Mouse (Mus musculus) megakaryocyte progenitor cell, adult 5-6 weeks (primary cell): ENCODE results near the gene Rsph9. TPM values are rescaled to one million over a fixed set of nuclear protein-coding genes. Genes with fewer than 3 reads are reported as not detected.
A peak's percentile ranks its signal among the peaks of the same experiment; 100 is the strongest.

Experiments
- ATAC-seq: replicated peaks from 2 replicates; pipeline ENCODE4 v1.8.0; 2016; ENCODE audit warnings: mild to moderate bottlenecking, moderate TSS enrichment, inconsistent platforms; ENCODE audit not compliant: poor library complexity
- total RNA-seq, 2 experiments: library from RNA; stranded (forward) in 1 of 2; stranded (reverse) in 1 of 2; fragments of 157-497, 149-512 nt in 1 of 2; fragments of 200-1000 nt in 1 of 2; gene quantifications; 2 replicates each; pipeline versions ENCODE4 v1.2.3 to v1.2.4; 2015 to 2017

Rsph9 gene
- total RNA-seq, 2 experiments from 2014 or later, result not detected

DNA sequence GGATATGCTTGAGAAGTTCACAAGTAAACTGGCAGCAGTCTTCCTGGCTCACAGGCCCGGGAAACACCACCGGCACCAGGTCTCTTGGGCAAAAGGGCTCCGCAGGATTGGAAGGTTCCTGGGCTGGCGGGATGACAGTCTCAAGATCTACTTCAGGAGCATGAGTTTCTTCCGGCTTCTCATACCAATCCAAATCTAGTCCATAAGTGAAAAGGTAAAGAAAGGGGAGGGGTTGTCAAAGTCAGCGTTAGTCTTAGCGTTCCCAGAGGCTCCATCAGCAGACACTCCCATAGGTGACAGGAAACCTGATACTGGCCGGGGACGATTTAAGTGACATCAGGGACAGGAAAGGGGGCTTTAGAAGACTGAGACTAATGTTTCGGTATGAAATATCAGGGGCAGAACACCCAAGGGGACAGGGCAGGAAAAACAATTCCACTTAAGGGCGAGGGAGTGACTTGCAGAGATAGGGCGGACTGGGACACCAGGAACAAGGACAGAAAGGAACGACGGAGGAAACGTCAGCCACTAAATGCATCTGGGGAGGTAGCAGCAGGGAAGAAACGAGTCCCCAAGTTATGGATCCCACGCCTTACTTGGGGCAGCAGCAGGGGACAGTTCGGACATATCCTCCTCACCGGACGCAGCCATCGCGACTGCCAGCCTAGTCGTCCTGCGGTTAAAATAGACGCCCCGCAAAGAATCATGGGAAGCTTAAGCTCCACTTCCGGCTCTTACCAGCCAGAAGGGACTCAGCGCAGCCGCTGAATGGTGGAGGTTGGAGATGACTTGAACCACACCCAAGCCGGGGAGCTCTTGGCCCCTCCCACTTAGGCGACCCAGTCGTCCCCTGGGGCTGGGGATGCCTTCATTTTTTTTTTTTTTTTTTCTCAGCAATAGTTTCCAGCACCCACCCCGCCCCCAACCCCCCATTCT is 9.1 kb upstream of the Rsph9 start, which contains the start of gene Mad2l1bp:
Gene Mad2l1bp, minus strand, starts transcription at position 707 of the 936 bp plus-strand sequence.
- peak; percentile 99 for ATAC-seq

DNA sequence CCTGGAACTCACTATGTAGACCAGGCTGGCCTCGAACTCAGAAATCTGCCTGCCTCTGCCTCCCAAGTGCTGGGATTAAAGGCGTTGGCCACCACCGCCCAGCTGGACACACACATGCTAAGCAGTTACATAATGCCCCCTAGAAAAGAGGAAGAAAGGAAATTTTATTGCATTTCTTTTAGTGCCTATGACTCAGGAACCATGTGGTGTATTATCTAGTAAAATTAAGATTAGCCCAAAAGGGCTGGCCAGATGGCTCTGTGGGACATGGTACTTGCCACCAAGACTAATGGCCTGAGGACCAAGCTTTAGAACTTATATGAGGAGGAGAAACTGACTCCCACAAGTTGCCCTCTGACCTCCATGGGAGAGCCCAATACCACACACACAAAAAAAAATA is 4.1 kb downstream of the Rsph9 start:
- ATAC-seq, result peak; percentile 33; the same call in 1 of the 2 replicates

DNA sequence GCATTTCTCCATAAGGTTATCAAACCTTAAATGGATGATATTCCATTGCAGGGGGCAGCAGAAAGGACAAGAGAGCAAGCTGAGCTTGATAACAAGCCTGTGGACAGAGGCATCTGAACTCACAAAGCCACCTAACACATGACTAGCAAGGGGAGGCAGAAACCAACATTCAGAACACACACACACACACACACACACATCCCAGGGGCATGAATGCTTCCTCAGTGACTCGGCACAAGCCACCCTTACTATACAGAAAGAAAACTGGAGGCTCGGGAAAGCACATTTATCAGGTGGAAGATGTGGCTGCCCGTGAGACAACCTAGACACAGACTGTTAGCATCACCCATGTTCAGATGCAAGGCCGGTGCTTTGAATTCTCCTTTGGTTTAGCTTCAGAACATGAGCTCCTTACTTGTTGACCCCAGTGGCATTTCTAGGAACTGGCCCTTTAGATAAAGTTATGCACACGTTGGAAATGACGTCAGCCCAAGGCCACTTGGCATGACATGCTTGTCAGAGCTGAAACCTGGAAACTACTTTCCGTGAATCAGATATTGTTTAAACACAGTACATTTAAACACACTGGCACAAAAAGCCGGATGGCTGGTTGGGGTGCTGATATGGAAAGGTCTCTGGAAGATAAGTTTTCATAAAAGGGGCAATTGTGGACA is 5.3 kb downstream of the Rsph9 start:
- peak; percentile 78 for ATAC-seq

DNA sequence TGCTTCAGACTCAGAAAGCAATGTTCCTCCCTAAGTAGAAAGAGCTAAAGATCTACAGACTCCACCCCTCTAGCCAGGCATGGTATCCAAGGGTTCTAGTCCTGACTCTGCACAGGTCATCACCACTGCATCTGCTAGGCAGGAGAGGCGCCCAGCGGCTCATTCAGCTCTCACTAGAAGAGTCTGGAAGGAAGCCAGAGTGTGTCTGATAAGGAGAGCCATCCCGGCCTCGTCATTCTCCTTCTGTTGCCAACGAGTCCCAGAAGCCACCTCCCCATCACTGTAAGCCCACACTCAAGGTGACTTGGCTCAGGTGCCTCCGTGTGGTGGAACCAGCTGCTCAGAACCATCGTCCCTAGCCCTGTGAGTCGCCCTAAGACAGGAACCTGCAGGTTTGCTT is 11.2 kb downstream of the Rsph9 start:
- peak; percentile 72 for ATAC-seq

DNA sequence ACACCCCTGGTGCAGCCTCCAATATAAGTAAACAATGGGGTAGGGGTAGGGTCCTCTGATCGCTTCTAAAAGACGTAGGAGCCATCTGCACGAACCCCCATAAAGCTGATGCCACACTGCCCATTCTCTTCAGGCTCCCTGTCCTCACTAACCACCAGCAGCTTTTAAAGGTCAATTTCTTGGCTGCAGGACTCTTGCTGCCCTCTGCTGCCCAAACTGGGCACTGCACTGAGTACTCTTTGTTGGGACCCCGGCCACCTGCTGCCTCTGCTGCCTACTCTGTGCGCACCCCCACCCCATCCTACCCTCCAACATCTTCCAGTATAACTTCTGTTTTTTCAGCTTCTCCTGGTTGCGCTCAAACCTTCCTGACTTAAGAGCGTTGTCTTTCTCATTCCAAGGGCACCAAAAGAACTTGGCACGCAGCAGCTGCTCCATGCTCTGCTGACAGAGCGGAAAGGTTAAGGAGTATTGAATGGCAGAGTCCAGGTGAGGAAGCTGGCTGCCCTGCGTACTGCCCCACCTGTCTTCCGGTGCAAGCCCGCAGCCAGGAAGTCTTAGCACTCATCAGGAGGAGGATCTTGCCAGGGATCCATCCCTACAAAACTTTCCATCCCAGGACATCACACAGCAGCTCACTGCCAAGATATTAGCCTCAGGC is 11.8 kb downstream of the Rsph9 start:
- peak; percentile 85 for ATAC-seq

DNA sequence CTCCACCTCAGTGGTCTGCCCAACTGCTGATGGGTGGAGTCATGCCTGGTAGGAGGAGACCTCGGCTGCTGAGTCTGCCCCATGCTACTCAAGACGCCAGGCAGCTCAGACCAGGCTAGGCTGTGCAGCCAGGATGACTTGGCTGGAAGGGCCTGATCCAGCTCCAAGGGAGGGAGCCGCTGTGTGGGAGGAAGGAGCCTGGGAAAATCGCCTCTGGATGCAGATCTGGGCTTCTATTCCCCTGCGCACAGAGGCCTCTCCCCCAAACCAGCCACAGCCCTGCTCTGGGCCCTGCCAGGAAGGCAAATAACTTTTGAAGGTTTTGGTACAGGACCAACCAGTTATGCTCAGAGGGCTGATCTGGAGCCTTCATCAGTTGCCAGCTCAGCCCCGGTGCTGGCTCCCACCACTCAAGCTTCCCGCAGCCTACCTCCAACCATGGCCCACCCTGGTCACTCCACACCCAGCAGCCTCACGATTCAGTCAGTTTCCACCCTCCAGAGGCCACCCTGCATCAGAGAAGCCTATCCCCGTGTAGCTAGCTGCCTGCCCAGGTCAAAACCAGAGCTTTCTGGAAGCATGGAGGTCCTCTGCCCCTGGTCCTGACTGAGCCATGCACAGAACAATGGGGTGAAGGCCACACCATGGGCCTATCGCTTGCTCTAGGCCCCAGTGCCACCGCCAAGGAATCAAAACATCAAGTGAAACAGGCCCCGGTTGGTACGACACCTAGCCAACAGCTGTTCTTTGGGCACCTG is 14.1 kb downstream of the Rsph9 start:
- no peak for ATAC-seq

DNA sequence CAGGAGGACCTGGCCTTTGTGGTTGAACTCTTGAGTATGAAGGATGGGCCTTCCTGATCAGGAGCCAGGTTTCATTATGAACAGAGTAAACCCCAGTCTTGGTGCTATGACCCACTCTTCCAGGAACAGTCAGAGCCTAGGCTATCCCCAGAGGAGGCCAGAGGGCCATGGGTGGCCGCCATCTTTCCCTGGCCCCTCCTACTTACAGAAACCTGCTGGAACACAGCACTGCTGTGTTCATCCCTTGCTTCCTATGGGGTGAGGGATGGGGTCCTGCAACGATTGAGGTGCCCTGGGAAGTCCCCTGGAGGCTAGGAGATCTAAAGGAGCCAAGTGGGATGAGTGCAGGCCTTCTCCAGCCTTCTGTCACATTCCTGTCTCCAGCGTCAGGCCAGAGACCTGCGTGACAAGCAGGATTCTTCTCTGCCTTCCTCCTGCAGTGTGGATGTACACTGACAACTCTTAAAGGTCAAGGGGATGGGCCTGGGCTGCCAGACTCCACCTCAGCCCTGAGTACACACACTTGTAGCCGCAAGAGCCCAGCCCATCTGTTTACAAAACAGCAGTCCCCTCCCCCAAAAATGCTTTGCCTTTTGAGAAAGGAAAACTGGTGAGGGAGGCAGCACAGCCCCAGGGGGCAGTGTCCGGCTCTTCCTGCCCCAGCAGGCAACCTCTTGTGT is 16.1 kb downstream of the Rsph9 start:
- ATAC-seq, result no peak

DNA sequence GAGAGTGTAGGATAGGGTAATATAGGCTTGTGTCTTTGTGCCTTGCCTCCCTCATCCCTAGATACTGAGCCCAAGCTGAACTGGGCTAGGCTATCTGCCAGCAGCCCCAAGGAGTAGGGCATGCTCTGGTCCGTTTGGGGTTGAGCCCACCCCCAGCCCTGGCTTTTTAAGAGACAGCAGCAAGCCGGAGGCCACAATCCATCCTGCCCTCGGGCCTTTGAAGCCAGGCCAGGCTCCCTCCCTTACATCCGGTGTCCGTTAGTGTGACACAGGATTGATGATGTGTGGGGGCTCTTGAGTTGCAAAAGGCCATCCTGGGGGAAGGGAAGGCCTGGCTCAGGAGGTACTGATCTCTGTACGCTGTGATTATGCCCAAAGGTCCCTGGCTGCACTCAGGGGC is 17.4 kb downstream of the Rsph9 start:
- ATAC-seq, result no peak

DNA sequence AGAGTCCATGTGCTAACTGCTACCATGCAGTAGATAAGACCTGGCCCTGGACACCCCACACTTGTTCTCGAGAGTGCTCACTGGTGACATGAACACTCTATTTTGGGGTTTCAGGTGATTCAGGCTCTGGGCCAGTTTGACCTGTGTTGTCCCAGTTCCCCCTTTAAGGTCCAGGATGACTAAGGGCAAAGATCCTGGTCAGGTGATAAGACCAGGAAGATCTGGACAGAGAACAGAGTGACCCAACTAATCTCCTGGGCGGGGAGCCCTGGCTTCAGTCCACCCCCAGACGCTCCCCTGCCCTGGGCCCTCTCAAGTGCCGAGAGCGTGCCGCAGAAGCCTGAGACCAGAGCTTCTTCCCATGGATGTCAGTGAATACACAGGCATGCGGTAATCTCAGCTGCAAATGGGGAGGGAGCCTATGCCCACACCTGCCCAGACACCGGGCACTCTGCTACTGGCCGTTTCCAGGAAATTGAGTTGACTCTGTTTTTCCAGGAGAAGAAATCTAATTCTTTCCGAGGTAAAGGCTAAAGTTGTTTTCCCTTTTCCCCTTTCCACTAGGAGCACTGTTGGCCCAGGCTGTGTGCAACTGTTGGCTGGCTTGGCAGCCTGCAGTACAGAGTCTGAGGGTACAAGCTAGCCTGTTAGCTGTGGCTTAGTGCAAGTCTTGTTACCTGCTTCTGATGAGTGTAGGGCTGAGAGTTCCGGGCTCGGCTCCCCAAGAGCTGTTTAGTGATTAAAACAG is 19.9 kb downstream of the Rsph9 start:
- ATAC-seq, result no peak

DNA sequence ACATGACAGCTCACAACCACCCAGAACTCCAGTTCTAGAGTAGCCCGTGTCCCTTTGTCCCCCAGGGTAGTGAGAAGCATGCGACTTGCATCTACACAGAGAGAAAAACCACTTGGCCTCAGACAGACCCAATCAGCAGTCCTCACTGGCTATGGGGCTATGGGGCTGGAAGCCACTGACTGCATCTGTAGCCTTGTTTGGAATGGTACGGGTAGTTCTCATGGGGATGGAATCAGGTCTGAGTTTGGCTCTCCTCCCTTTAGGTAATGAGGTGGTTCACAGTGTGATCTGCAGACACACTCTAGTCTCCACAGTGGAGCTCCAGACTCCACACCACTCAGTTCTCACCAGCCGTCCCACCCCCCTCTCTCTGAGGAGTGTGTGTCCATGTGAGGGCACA is 20.7 kb downstream of the Rsph9 start:
- no peak for ATAC-seq

DNA sequence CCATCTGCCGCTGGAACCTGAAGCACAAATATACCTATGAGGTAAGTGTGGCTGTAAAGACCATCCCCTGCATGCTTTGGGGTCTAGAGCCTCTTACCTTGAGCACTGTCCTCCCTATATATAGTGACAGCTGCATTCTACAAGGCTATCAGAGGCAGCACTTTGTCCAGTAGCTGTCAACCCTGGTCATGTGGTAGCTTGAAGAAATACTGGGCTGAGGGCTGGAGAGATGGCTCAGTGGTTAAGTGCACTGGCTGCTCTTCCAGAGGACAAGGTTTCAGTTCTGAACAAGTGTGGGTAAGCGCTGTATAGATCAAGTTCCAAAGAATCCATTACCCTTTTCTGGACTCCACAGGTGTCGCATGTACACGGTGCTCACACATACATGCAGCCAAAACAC is 21.2 kb downstream of the Rsph9 start:
- no peak for ATAC-seq

DNA sequence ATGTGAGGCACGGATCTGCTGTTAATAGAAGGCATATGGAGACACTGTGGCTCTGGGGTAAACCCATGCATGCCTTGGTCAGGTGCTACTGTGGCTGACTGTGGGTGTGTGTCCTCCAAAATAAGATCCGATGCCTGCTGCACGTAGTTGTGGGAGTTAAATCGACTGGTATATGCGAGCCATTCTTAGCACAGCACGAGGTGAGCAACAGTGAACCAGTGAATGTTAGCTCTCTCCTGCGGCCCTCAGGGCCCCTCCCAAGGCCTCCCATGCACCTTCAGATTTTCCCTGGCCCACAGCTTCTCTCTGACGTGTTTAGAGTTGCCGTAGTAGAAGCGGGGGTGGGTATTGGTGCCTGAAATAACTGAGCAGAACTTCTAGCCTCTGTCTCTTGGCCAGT is 24.4 kb downstream of the Rsph9 start:
- ATAC-seq, result no peak

DNA sequence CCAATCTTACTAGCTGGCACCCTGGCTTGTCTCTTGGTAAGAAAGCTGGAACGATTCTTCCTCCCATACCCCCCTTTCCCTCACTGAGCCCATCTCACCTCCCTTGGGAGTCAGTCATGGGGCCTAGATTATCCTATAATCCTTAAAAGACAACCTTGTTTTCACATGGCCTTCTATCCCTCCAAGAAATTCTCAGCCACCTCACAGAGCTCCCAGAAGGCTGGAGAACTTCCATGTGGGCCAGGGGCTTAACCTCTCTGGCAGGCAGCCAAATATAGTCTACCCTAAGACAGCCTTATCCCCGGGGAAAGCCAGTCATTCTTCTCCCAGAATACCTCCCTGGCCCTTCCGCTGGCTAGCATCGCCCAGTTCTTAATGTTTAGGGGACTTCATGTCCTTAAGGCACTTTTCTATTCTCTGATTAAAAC is 25.6 kb downstream of the Rsph9 start:
- ATAC-seq, result no peak

DNA sequence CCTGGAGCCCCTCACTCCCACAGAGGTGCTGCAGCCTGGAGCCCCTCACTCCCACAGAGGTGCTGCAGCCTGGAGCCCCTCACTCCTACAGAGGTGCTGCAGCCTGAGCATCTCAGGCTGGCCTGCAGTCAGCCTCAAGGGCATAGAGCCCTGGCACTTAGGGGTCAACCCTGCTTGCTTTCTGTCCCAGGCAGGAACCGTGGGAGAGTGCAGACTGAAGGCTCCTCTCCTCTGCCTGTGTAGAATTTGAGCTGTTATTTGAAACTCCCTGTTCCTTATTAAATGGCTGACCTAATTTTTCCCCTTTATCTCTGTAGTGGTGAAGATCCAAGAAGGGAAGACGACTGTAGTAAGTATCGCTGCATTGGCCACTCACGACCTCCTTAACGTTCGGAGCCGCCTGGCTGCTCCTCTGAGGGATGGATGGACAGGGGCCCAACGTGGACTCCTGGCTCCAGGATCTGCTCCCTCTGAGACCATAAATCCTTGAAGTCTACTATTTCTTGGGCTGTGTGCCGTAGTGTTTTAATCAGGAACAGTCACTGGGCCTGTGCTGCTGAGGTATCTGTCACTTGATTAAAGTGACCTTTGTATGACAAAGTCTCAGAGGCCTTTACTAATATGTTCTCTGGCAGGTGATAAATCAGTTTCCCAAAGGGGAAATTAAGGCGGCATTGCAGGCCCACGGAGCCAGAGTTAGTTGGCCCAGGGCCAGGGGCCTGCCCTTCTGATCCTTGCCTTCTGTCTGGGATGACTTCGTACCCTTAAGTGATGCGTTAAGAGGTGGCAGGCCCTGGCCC is 26.2 kb downstream of the Rsph9 start:
- ATAC-seq, result no peak

DNA sequence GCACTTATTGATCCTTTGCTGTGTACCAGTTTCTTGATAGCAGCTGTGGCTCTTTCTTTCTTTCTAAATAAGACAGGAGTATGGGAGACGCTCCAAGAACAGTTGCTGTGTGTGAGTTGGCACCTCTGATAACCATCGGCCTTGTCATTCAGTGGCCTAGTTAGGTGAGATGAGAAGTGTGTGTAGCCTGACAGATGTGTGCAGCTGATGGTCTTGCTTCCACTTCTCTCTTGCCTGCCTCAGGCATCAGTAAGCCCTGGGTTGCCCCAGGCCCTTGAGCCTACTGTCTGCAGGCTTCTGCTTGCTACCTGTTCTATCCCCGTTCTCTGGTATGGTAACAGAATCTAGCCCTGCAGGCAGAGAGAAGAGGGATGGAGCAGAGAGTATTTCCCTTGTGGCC is 27.1 kb downstream of the Rsph9 start:
- ATAC-seq, result no peak

DNA sequence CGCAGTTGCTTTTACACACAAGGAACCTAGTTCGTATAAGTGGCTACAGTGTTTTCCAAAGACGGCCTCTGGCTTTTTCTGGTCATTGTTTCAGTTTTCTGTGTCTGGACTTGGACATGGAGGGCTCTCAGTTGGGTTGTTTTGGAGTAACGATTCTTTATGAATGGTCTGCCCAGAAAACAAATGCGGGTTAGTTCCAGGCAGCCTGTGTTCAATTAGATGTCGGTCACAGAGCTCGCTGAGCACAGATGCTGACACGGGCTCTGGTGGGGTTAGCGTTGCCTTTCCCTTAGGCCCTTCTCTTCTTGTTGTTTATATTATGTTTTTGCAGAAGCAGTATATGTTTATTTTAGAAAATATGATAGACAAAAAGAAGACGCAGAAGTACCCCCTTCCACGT is 27.9 kb downstream of the Rsph9 start:
- ATAC-seq, result no peak

DNA sequence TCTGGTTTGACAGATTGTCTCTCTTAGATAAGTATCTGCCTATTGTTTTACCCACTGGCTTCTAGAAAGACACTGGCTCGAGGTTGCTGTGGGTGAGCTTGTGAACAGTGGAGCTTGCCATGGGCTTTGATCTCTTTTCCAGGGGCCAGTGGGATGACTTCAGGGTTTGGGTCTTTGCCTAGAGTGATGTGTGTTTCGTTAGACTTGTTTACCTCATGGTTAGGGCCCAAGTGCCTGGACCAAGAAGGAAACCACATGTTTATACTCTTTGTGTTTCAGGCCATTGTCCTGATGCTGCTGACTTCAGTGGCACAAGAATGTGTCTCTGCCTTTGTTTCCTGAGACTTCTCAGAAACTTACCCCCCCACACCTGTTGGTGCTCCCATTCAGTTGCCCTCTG is 28.5 kb downstream of the Rsph9 start:
- ATAC-seq, result no peak

DNA sequence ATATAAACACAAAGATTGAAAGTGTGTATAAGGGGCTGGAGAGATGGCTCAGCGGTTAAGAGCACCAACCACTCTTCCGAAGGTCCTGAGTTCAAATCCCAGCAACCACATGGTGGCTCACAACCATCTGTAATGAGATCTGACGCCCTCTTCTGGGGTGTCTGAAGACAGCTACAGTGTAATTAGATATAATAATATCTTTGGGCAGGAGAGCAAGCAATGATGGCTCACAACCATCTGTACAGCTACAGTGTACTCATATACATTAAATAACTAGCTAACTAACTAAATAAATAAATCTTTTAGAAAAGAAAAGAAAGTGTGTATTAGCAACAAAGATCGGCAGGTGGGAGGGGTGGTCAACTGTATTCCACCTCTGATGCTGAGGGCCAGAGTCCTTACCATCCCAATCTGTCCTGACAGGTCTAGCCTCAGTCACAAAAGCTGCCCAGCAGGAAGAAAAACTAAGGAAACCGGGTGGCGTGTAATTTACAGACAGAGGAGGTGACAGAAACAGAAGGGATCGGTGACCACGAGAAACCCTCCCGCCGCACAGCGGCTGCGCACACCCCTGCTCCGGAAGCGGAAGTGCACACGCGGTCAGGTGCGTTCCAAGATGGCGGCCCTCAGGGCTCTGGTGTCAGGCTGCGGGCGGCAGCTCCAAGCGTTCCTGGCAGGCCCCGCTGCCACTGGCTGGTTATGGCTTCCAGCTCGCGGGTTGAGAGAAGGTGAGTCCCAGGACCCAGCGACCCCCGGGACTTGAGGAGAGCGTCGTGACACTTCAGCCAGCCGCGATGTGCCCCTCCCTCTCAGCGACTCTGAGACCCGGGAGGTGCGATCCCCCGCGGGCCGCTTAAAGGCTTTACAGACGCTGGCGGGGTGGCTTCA is 33.4 kb downstream of the Rsph9 start, which contains the start of gene Mrps18a:
Gene Mrps18a, plus strand, starts transcription at position 585 of the 888 bp plus-strand sequence.
- peak; percentile 100 for ATAC-seq
